Mouse (Mus musculus) urinary bladder, postnatal 4 days (tissue): ENCODE measurements around the gene Sox15.
"Not testable (repeated sequence)": the region's sequence is repeated elsewhere in the genome, so short reads cannot be mapped to it uniquely, and the experiment has no call there.

Experiments
- DNase-seq, 2 experiments: peaks; one replicate each; pipeline ENCODE4 v3.0.0; 2021 to 2022; ENCODE audit warnings: low spot score in 2 of 2

Gene Sox15

GRCm38 (mm10) chr11:69655264-69656064 is at the start of gene Sox15:
TSS of gene Sox15 (plus strand) at chr11:69655314.
- peak; percentile 64 to 75 for DNase-seq

- peak; percentile 72 to 73 for DNase-seq
Measured at GRCm38 (mm10) chr11:69605726-69606490, 49.2 kb upstream of the Sox15 start, which contains the start of gene Atp1b2. TSS of gene Atp1b2 (minus strand) at chr11:69605942.

- DNase-seq: no peak
Measured at GRCm38 (mm10) chr11:69606491-69606795, 48.7 kb upstream of the Sox15 start.

- DNase-seq: no peak
Measured at GRCm38 (mm10) chr11:69606832-69607231, 48.3 kb upstream of the Sox15 start.

GRCm38 (mm10) chr11:69608525-69608924 is 46.6 kb upstream of the Sox15 start:
- no peak for DNase-seq

DNA sequence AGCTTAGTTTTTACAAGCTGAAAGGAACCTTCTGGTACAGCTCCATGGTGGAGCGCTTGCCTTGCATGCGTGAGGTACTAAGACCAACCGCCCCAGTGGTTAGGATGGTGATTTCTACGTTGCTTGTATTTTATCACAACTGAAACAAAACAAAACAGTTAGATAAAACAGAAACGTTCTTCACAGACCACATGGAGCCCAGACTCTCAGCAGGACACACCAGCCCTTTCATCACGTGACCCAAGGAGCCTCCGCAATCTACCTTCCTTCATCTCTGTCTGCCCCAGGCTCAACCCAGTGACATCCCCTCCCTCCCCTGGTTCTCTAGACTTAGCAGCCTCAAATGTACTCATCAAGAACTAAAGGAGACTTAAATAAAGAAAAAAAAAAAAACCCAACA is 45.7 kb upstream of the Sox15 start:
- DNase-seq: no peak

- no peak for DNase-seq
Measured at GRCm38 (mm10) chr11:69610899-69611298, 44.2 kb upstream of the Sox15 start.

DNA sequence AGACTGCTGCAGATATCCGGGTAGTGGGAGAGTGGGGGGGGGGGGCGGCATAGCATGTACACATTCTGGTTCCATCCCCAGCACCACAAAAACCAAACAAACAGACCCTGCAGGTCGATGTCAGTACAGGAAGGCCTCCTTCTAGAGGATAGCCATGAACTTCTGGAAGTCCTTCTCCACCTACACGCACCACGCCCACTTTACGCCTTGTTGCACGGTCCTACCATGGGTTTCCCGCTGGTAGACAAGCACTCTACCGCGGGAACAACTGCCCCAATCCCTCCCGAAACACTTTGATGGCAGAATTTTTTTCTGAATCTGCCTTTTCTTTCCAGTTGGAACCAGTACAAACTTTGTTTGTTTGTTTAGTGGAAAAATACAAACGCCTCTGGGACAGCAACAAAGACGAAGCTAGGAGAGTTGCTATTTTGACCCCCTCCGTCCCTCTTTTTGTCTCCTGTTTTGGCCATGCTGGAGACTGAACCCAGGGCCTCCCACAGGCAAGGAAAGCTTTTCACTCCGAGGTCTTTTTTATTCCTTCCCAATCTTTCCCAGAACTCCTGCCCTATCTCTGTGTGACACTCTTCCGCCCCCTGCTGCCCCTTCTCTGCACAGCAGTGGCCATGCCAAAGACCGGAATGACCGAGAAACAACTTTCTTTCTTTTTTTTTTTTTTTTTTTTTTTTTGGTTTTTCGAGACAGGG is 41.4 kb upstream of the Sox15 start:
- peak; percentile 82 to 88 for DNase-seq

- DNase-seq: not testable (repeated sequence)
Measured at GRCm38 (mm10) chr11:69614257-69614588, 40.9 kb upstream of the Sox15 start.

DNA sequence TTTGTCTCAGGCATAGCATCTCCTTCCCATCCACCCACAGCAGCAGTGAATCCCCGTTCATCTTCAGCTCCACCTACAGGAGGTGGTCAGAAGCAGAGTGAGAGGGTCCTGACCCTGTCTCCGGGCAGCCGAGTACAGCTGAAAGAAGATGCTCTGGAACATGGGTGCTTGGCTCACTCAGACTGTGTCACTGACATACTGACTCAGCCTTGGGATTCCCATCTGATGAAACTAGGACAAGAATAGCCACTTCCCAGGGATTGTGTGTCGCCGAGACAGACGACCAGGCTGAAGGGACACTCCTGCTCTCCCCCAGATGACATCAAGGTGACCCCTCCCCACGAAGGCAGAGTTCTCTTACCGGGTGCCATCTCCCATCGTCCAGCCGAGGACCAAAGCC is 38.3 kb upstream of the Sox15 start:
- no peak for DNase-seq

- no peak for DNase-seq
Measured at GRCm38 (mm10) chr11:69617805-69618204, 37.3 kb upstream of the Sox15 start, which contains the start of gene Shbg. TSS of gene Shbg (minus strand) at chr11:69617905.

GRCm38 (mm10) chr11:69620394-69621081 is 34.6 kb upstream of the Sox15 start:
- DNase-seq: no peak

DNA sequence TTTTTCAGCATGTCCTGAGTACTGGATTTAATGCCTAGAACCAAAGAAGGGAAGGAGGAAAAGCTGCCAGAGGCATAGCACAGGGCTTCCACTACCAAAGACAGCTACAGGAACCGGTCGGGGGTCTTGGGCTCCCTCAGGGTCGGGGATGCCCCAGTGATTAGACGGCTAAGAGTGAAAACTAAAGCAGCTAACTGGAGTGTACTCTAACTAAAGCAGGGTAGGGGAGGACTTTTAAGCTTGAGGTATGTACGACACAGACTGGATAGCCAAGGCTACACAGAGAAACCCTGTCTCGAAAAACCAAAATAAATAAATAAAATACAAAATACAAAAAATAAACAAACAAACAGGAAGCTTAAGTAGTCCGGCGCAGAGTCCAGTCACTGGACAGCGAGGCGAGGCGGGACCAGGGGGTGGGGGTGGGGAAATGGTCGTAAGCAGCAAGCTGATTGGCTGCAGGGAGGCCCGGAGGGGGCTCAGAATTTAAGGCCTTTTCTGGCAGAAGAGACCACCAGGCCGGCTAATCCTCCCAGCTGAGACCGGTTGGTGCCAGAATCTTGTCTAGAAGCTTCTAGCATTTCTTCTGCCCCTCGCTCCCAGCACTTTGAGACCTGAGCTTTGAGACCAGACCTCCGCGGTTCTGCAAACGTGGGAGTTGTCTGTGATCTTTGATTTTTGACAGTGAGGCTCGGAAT is 33.4 kb upstream of the Sox15 start, which contains the start of gene Sat2:
Sat2 (plus strand) TSS at position 454 of the 698 bp plus-strand sequence.
- DNase-seq: peak; percentile 61 to 67

GRCm38 (mm10) chr11:69622406-69622805 is 32.7 kb upstream of the Sox15 start:
- DNase-seq: no peak

DNA sequence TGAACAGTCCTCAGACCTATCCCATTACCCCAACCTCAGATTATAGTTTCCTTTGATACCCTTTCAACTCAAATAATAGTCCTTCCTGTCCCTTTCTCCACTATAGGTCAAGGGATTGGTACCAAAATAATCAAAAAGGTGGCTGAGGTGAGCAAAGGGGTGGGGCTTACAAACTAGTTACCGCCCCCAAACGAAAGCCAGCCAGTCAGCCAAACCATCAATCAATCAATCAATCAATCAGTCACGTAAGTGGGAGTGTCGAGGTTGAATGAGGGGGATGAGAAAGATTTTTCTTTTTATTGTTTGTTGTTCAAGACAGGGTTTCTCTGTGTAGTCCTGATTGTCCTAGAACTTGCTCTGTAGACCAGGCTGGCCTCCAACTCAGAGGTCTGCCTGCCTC is 32.1 kb upstream of the Sox15 start:
- DNase-seq: no peak

GRCm38 (mm10) chr11:69624339-69624738 is 30.8 kb upstream of the Sox15 start:
- not testable (repeated sequence) for DNase-seq

DNA sequence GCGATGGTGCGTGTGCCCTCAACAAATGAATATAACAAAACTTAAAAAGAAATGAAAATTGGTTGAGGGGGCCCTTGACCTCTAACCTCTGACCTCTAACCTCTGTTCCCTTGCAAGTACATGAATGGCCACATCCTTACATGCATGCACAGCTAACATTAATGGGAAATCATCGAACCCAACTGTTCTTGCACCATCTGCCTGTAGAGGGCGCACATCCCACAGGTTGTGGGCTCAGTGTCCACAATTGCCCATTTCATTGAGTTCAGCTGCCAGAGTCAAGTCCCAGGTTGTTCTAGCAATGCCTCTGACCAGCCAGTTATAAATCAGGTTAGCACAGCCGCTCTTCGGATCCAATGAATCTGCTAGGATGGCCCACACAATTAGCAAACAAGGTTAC is 26.8 kb upstream of the Sox15 start:
- peak; percentile 49 to 79 for DNase-seq

GRCm38 (mm10) chr11:69629802-69630201 is 25.3 kb upstream of the Sox15 start:
- no peak for DNase-seq

DNA sequence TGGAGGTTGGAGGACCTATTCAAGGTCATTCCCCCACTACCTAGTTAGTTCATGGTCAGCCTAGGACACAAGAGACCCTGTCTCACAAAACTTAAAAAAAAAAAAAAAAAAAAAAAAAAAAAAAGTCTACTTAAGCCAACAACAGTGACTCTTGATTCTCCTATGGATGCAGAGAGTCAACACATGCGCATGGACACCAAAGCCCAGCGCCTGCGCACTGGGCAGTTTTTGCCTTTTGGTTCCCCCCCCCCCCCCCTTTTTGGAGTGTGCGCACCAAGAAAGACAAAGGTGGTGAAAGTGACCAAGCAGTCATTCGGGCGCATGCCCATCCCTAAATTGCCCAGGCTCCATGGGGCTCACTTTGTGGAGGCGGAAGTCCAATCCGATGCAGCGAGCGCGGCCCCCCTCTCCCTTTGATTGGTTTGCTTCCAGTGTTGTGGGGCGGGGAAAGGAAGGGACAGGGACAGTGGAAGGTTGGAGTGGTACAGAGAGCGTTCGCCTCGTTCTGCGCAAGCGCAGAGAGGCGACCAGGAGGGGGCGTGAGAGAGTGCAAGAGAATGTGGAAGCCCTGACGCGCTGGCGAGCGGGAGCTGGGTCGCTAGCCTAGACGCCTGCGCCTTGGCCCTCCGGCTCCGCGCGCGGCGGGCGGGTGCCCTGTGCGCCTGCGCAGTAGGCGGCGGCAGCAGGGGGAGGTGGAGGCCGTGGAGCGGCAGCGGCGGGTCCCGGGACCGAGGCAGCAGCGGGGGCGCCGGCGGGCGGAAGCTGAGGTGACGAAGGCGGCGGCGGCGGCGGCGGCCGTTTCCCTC is 22.6 kb upstream of the Sox15 start, which contains the start of gene Fxr2:
Fxr2 (plus strand) TSS at position 707 of the 806 bp plus-strand sequence.
- peak; percentile 100 for DNase-seq
